Mouse (Mus musculus): ENCODE data around the gene Pitpnm3.

Gene Pitpnm3

GRCm38 (mm10) chr11:72086251-72087046 is 49.1 kb downstream of the Pitpnm3 start:
- no peak for DNase-seq

DNA sequence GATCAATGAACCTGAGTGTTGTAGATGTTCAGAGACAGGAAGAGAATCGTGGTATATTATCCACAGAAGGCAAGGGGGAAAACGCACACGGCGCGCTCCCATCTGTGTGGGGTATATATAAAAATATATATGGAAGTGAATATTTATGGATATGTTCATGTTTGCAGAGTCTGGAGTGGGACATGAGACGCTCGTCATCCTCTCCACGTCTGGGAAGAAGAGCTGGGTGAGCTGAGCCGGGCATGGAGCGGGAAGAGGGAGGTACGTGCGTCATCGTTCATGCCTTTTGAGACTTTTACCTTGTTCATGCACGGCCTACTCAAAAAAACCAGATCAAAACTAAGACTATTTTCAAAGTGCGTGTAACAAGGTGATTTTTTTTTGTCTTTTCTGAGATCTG is 51.2 kb downstream of the Pitpnm3 start:
- DNase-seq, result no peak

GRCm38 (mm10) chr11:72082601-72083000 is 53.0 kb downstream of the Pitpnm3 start:
- DNase-seq, result no peak

DNA sequence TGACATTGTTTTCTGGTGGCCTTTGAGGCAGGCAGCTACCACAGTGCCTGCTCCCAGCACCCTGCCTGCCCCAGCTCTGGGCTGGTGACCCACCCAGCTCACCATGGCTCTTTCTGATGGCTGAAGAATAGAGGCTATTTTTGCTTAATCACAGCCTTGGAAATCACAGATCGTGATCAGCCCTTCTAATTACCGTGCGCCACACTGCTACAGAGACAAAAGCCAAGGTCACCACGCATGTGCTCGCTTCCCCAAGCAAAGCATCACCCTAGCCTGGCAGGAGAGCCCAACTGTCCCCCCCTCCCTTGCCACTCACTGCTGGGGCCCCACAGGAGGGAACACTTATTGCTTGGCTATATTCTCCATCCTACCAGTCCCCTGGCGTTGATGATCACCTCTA is 55.1 kb downstream of the Pitpnm3 start:
- no peak for DNase-seq

DNA sequence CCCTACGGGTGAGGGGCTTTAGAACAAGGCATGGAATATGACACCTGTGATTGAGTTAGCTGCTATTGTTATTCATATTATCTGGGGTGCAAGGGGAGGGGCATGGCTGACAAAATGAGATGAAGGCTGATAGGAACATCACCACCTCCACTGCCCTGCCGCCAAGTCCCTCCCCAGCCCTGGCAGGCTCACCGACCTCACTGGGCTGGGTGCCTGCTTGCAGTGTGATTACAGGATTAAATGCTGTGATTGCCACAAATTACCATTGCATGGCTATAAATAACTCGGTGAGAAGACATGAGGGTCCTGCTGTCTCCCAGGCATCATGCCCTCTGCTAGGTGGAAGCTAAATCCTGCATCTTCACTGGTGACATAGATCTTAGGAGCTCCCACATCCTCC is 56.9 kb downstream of the Pitpnm3 start:
- DNase-seq, result peak; percentile 91

DNA sequence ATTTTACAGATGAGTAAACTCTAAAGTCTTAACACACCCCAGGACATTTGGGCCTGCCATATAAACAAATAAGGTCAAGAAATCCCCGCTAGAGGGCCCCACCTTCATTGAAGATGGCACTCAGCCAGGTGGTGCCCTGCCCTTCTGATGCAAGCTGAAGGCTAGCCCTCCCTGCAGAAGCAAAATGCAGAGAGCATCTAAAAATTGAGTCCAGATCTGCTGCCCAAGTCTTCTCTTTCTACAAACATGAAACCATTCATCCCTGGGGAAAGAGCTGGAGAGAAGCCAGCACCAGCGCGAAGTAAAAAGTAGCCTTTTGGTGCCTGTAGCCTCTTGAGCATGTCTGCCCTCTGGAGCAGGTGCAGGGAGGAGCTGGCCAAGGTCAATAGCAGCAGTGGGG is 57.5 kb downstream of the Pitpnm3 start:
- no peak for DNase-seq

DNA sequence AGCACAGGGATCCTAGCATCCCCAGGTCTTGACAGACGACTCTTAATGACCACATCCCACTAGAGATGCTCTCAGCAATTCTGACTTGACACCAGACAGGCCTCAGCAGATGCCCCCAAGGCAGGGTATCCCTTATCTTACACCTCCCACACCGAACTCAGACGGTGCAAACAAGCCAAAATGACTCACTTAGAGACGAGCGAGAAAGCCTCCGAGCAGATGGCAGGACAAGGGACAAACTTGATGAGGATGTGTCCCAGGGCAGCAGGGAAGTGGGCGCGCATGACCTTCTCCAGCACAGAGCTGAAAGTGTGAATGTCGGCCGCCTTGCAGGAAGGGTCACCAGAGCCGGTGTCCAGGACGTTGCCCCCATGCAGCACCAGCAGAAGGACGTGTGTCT is 61.3 kb downstream of the Pitpnm3 start:
- no peak for DNase-seq

GRCm38 (mm10) chr11:72072331-72072905 is 63.2 kb downstream of the Pitpnm3 start:
- DNase-seq, result no peak

GRCm38 (mm10) chr11:72070733-72071132 is 64.8 kb downstream of the Pitpnm3 start:
- no peak for DNase-seq

DNA sequence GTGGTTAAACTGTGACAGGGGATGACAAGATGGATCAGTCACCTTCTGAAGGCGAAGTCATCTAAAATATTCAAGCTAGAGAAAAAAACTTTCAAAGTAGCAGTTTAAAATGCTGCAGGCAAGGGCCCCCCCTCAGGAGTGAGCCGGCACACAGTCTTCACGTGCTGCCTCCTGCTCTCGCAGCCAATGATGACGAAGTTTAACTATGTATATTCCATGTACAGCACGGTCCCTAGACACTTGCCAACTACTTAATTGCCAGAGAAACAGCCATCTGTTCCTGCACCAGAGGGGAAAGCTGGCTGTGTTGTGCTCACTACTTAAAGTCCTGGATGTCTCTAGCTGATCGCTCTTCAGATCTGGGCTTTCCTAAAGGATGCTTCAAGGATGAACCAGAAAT is 67.6 kb downstream of the Pitpnm3 start:
- no peak for DNase-seq

- DNase-seq, result no peak
Observed at GRCm38 (mm10) chr11:72067326-72067725, 68.3 kb downstream of the Pitpnm3 start.

GRCm38 (mm10) chr11:72066330-72066729 is 69.2 kb downstream of the Pitpnm3 start:
- DNase-seq, result no peak

GRCm38 (mm10) chr11:72065103-72065502 is 70.5 kb downstream of the Pitpnm3 start:
- DNase-seq, result peak; percentile 97

GRCm38 (mm10) chr11:72064414-72064813 is 71.2 kb downstream of the Pitpnm3 start:
- DNase-seq, result no peak

DNA sequence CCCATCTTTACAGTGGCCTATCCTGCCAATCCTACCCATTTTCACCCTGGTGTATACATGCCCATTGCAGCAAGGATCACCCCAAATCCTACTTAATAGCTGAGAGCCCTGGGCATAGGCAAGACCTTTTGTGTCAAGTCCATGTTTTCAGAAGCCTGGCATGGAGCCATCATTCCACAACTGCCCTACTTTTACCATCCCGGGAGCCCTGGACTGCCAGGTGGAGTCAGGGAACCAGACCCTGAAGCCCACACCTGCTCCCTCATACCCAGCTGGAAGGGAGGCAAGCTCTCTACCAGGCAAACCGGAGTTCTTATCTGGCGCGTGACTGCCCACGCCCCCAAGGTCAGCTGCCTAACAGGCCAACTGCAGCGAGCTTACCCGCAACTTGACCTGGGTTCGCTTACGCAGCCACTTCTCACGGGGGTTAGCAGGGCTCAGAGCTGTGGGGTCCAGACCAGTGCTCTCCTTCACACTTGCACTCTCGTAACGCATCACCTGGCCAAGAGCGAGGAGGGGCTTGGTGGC is 74.4 kb downstream of the Pitpnm3 start:
- DNase-seq, result no peak

- no peak for DNase-seq
Observed at GRCm38 (mm10) chr11:72060416-72060815, 75.2 kb downstream of the Pitpnm3 start.

DNA sequence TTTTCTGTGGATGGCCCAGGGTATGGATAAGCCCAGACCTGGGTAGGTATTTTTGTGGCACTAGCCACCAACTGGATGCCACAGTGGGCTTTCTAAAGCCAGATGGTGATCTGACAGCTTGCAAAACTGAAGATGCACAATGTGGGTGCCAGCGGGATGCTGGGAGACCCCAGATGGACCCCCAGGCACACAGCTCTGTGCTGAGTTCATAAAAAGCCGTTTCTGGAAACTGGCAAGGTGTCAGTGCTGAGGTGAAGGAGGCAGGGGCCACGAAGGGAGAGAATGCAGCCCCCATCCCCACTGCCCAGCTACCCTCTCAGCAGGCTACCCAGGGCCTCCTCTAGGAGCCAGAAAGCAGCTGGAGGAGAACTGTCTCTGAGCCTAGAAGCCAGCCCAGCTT is 78.4 kb downstream of the Pitpnm3 start:
- DNase-seq, result no peak

DNA sequence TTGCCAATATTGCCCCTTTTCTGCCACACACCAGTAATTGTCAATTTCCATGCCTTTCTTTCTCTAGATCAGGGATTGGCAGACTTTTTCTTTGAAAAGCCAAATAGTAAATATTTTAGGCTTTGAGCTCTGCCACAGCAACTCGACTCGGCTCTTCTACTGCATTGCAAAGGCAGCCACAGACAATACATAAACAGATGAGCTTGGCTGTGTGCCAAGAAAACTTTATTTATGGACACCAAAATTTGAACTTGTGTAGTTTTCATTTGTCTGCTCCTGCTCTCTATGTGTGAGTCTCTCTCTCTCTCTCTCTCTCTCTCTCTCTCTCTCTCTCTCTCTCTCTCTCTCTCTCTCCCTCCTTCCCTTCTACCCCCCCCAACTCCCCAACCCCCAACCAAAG is 80.4 kb downstream of the Pitpnm3 start:
- no peak for DNase-seq

- no peak for DNase-seq
Observed at GRCm38 (mm10) chr11:72052636-72053035, 82.9 kb downstream of the Pitpnm3 start.

- DNase-seq, result no peak
Observed at GRCm38 (mm10) chr11:72052221-72052620, 83.4 kb downstream of the Pitpnm3 start.

DNA sequence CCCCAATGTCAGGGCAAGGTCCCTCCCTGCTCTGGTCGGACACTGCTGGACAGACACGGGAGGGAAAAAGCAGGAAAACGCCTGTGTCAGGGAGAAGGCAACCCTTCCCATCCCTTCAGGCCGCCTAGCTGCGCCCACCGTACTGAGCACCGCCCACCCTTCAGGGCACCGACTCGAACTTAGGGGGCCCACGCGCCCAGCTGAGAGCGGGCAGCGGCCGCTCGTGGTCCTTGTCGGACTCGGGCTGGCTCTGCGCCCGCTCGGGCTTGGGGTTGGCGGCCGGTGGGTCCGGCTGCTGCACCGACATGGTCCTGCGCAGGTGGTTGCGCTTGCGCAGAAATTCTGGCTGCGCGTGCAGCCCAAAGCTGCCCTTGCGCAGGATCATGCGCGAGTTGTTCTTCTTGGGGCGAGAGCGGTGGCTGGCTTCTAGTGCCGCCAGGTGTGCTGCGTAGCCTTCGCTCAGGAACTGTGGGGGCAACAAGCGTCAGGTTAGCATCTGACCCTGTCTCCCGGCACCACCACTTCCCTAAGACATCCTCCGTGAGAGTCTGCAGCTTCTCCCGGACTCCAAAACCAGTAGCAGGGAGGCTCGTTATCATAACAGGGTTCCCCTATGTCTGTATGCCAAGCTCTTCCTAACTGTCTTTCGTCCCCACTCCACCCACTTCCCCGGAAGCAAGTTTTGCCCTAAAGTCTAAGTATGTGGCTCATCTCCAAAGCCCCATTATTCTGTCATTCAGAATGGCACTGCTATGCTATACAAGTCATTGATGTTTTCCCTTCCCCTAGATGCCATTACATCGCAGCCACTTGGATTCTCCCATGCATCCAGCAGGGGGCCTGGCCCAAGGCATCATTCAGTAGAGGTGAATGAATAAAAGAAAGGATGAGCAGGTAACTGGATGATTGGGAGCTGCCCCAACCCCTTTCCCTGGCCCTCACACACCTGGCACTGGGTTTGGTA is 84.4 kb downstream of the Pitpnm3 start:
- DNase-seq, result no peak

- DNase-seq, result no peak
Observed at GRCm38 (mm10) chr11:72050168-72050894, 85.2 kb downstream of the Pitpnm3 start.

Data from heart, adult 11 months (tissue).